Comparison of ENCODE assay signal across 23 mouse cellular contexts in the genomic region with DNA sequence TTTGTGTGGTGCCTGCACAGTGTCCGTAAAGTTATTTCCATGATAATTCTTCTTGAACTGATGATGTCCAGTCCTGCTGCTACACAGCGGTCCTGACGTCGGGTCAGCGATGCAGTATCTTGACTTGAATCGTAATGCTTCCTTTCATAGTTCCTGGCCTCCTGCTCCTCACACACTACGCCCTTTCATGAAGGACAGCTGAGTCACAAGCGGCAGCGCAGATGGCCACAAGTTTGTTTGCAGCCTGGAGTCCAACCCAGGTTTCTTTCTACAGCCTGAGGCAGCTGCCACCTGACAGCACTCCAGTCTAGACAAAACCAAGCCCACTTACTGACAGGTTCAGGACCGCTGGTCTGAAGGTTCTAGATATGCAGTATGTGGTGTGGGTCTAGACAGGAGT. TPM values are rescaled to one million over a fixed set of nuclear protein-coding genes. Genes with fewer than 3 reads are reported as not detected.
DNase-seq lines count a peak whose midpoint lies in the region; ATAC-seq lines count a peak whose summit lies in the region.
"Had no signal": no experiment of that assay in that cellular context is flagged by ENCODE, and none has a peak within 500 bp of the region (broad histone marks: within the 10 kb centered on the region; RNA-seq: fewer than 3 reads in every experiment).

No protein-coding gene starts in this region.

- no peak overlapping the region for H3K9ac ChIP-seq in heart, embryonic 13.5 days
- H3K9ac ChIP-seq: embryonic facial prominence, embryonic 12.5 days; forebrain, embryonic 12.5 days; hindbrain, embryonic 15.5 days had no signal

- H3K27me3 ChIP-seq in heart, embryonic 13.5 days (replicated peaks), result no peaks in the 10 kb centered on the region
- H3K27me3 ChIP-seq: embryonic facial prominence, embryonic 12.5 days; forebrain, embryonic 12.5 days; hindbrain, embryonic 15.5 days had no signal

- H3K27ac ChIP-seq in heart, embryonic 13.5 days (replicated peaks), result no peak overlapping the region
- H3K27ac ChIP-seq: embryonic facial prominence, embryonic 12.5 days; forebrain, embryonic 12.5 days; gastrocnemius, adult 2 months; heart, embryonic 10.5 days; hindbrain, embryonic 10.5 days; hindbrain, embryonic 15.5 days had no signal

- no peaks in the 10 kb centered on the region for H3K9me3 ChIP-seq in heart, embryonic 13.5 days
- H3K9me3 ChIP-seq: embryonic facial prominence, embryonic 12.5 days; forebrain, embryonic 12.5 days; heart, embryonic 10.5 days; hindbrain, embryonic 10.5 days; hindbrain, embryonic 15.5 days had no signal

- H3K4me2 ChIP-seq in heart, embryonic 13.5 days, result peak overlapping the region; percentile 8
- H3K4me2 ChIP-seq: embryonic facial prominence, embryonic 12.5 days; forebrain, embryonic 12.5 days; hindbrain, embryonic 15.5 days had no signal

- H3K4me1 ChIP-seq in heart, embryonic 13.5 days, result peaks cover 16% of the 10 kb centered on the region
- H3K4me1 ChIP-seq: embryonic facial prominence, embryonic 12.5 days; forebrain, embryonic 12.5 days; hindbrain, embryonic 10.5 days; hindbrain, embryonic 15.5 days had no signal

- H3K4me3 ChIP-seq in heart, embryonic 13.5 days, result no peak overlapping the region
- H3K4me3 ChIP-seq: embryonic facial prominence, embryonic 12.5 days; forebrain, embryonic 12.5 days; gastrocnemius, adult 2 months; heart, embryonic 10.5 days; hindbrain, embryonic 10.5 days; hindbrain, embryonic 15.5 days had no signal

- DNase-seq in heart, postnatal 10 days, result no peak
- DNase-seq in right cerebral cortex, adult 18-20 months, result peak; percentile 11
- no peak for DNase-seq in right cerebral cortex, postnatal 36 days (ENCODE audit: low spot score in 2 of 2)
- peak; percentile 33 for DNase-seq in fibroblast of lung, adult 2 months (ENCODE audit: low read depth)
- DNase-seq in left cerebral cortex, adult 11 months (ENCODE audit: low spot score), result no peak
- no peak for DNase-seq in adipocyte (ENCODE audit: low spot score)
- DNase-seq: adrenal gland, postnatal 10 days; cerebellum, adult 11-12 months; cerebellum, adult 9-10 months; cerebellum, postnatal 25 days; gastrocnemius, adult 2 months; gastrocnemius, postnatal 25 days; heart, postnatal 14 days had no signal

- H3K36me3 ChIP-seq in heart, embryonic 13.5 days, result no peaks in the 10 kb centered on the region
- H3K36me3 ChIP-seq: embryonic facial prominence, embryonic 12.5 days; forebrain, embryonic 12.5 days; heart, embryonic 10.5 days; hindbrain, embryonic 10.5 days; hindbrain, embryonic 15.5 days had no signal

- intact Hi-C loops in heart, postnatal 10 days (cut with DNase I), result no loop called here

- no peak for ATAC-seq in heart, embryonic 13.5 days (ENCODE audit: extremely low read depth, insufficient number of reproducible peaks, low FRiP score, low TSS enrichment)
- ATAC-seq: forebrain, embryonic 16.5 days; inflammation-experienced regulatory T-cells, adult 6 months; intestine, postnatal 0 days had no signal

- WGBS in heart, embryonic 13.5 days, result 52% methylated on average over 10 of the region's 10 CpGs

RNA-seq across cellular contexts. Expression of a gene that starts 40.2 kb away (rescaled TPM):
- 3.0 and 3.2 TPM in 2 replicates for polyA plus RNA-seq in heart, embryonic 13.5 days (2015; fragmentation: Nextera tagmentation; extraction: Ambion mirVana)
- 1 to 10 TPM; 5.1 to 5.9 TPM for total RNA-seq in heart, postnatal 10 days (2021)
- total RNA-seq: granulocyte monocyte progenitor cell, adult 5-6 weeks had no signal
- polyA plus RNA-seq: inflammation-experienced regulatory T-cells, adult 6 months had no signal

RNA-seq across cellular contexts. Expression of a gene that starts 53.4 kb away (rescaled TPM):
- 59.0 and 66.5 TPM in 2 replicates for polyA plus RNA-seq in heart, embryonic 13.5 days (2015; fragmentation: Nextera tagmentation; extraction: Ambion mirVana)
- total RNA-seq in heart, postnatal 10 days (2021), result 10 to 100 TPM; 16.3 to 22.1 TPM

Comparison
In these comparisons a context has a peak if more than half of its experiments do, and no peak if none do; other contexts are left out.
1. DNase-seq: peak in right cerebral cortex, adult 18-20 months (single experiment) and fibroblast of lung, adult 2 months (single experiment); none in heart, postnatal 10 days (0 of 2), right cerebral cortex, postnatal 36 days (0 of 2), left cerebral cortex, adult 11 months (single experiment) and adipocyte (single experiment).